ENCODE assay signal across 9 mouse cellular contexts in genomic region chr5:137107024-137107423, GRCm38 (mm10). TPM values are rescaled to one million over a fixed set of nuclear protein-coding genes. Genes with fewer than 3 reads are reported as not detected.
A peak's percentile ranks its signal among the peaks of the same experiment; 100 is the strongest.
DNase-seq lines count a peak whose midpoint lies in the region; ATAC-seq and TF ChIP-seq lines count a peak whose summit lies in the region.
"Had no signal": no experiment of that assay in that cellular context is flagged by ENCODE, and none has a peak within 500 bp of the region (broad histone marks: within the 10 kb centered on the region; RNA-seq: fewer than 3 reads in every experiment).

No protein-coding gene starts in this region.

- WGBS in forebrain, embryonic 12.5 days: 7% methylated on average over 6 of the region's 6 CpGs
- WGBS in heart, embryonic 15.5 days: 4% methylated on average over 6 of the region's 6 CpGs
- 6% methylated on average over 6 of the region's 6 CpGs for WGBS in lung, embryonic 16.5 days

- DNase-seq in ES-CJ7 (ENCODE audit: low read depth, low spot score): peak; percentile 90
- peak; percentile 86 for DNase-seq in c-Kit-negative CD71-positive TER-119-positive erythroid progenitor cells, embryonic 14.5 days (ENCODE audit: low read depth, low spot score)
- DNase-seq in layer of hippocampus, adult 2 months (ENCODE audit: low spot score in 2 of 2): peak; percentile 68 to 88
- peak; percentile 88 for DNase-seq in retina, postnatal 1 day
- DNase-seq in urinary bladder, adult 18-20 months (ENCODE audit: low spot score in 2 of 2): peak; percentile 60 to 67

- H3K36me3 ChIP-seq in forebrain, embryonic 12.5 days (replicated peaks): no peaks in the 10 kb centered on the region
- peaks cover 9% of the 10 kb centered on the region; the same call in 1 of the 2 replicates for H3K36me3 ChIP-seq in heart, embryonic 15.5 days
- peaks cover 8% of the 10 kb centered on the region; the same call in 1 of the 2 replicates for H3K36me3 ChIP-seq in lung, embryonic 16.5 days (ENCODE audit: control insufficient read depth, insufficient read depth, low read length)
- H3K36me3 ChIP-seq: lung, embryonic 15.5 days had no signal

- H3K9ac ChIP-seq in forebrain, embryonic 12.5 days: no peak overlapping the region
- no peak overlapping the region for H3K9ac ChIP-seq in heart, embryonic 15.5 days
- H3K9ac ChIP-seq in lung, embryonic 16.5 days (ENCODE audit: low read length): no peak overlapping the region
- H3K9ac ChIP-seq: lung, embryonic 15.5 days had no signal

- H3K4me3 ChIP-seq in forebrain, embryonic 12.5 days (replicated peaks): no peak overlapping the region
- no peak overlapping the region for H3K4me3 ChIP-seq in heart, embryonic 15.5 days
- H3K4me3 ChIP-seq in layer of hippocampus, adult 2 months: no peak overlapping the region
- no peak overlapping the region for H3K4me3 ChIP-seq in lung, embryonic 16.5 days (ENCODE audit: low read length)
- H3K4me3 ChIP-seq: lung, embryonic 15.5 days had no signal

- TF ChIP-seq CTCF in layer of hippocampus, adult 2 months (conservative IDR thresholded peaks at IDR 0.05): peak; percentile 95

- H3K9me3 ChIP-seq in forebrain, embryonic 12.5 days: no peaks in the 10 kb centered on the region
- no peaks in the 10 kb centered on the region for H3K9me3 ChIP-seq in heart, embryonic 15.5 days (replicated peaks)
- no peaks in the 10 kb centered on the region for H3K9me3 ChIP-seq in lung, embryonic 16.5 days (ENCODE audit: control insufficient read depth, low read length)
- H3K9me3 ChIP-seq: lung, embryonic 15.5 days had no signal

- H3K27ac ChIP-seq in forebrain, embryonic 12.5 days: no peak overlapping the region
- no peak overlapping the region for H3K27ac ChIP-seq in heart, embryonic 15.5 days
- no peak overlapping the region for H3K27ac ChIP-seq in layer of hippocampus, adult 2 months
- H3K27ac ChIP-seq in lung, embryonic 16.5 days (ENCODE audit: low read length): no peak overlapping the region
- H3K27ac ChIP-seq: lung, embryonic 15.5 days had no signal

- no peak overlapping the region for H3K4me2 ChIP-seq in forebrain, embryonic 12.5 days
- H3K4me2 ChIP-seq in heart, embryonic 15.5 days: peak overlapping the region; percentile 15; the same call in 1 of the 2 replicates
- no peak overlapping the region for H3K4me2 ChIP-seq in lung, embryonic 16.5 days (ENCODE audit: low read depth, low read length)
- H3K4me2 ChIP-seq: lung, embryonic 15.5 days had no signal

- peak; percentile 46; the same call in 1 of the 2 replicates for ATAC-seq in forebrain, embryonic 12.5 days (ENCODE audit: low FRiP score)
- ATAC-seq in heart, embryonic 15.5 days (replicated peaks; ENCODE audit: insufficient number of reproducible peaks, insufficient read depth, low FRiP score, low read depth): no peak
- peak; percentile 69; the same call in 1 of the 2 replicates for ATAC-seq in lung, embryonic 16.5 days (ENCODE audit: low read depth)

- peaks cover 9% of the 10 kb centered on the region; the same call in 1 of the 2 replicates for H3K4me1 ChIP-seq in forebrain, embryonic 12.5 days
- H3K4me1 ChIP-seq in heart, embryonic 15.5 days (replicated peaks): peaks cover 15% of the 10 kb centered on the region
- peaks cover 10% of the 10 kb centered on the region; the same call in 1 of the 2 replicates for H3K4me1 ChIP-seq in lung, embryonic 16.5 days (replicated peaks; ENCODE audit: control insufficient read depth, insufficient read depth, low read length)

- no peaks in the 10 kb centered on the region for H3K27me3 ChIP-seq in forebrain, embryonic 12.5 days
- H3K27me3 ChIP-seq in heart, embryonic 15.5 days: no peaks in the 10 kb centered on the region
- H3K27me3 ChIP-seq in lung, embryonic 16.5 days (ENCODE audit: control insufficient read depth, insufficient read depth, low read depth, low read length): no peaks in the 10 kb centered on the region
- H3K27me3 ChIP-seq: lung, embryonic 15.5 days had no signal

RNA-seq across cellular contexts. Expression of gene Trim56, which starts 9.0 kb away (rescaled TPM):
- polyA plus RNA-seq in forebrain, embryonic 12.5 days (2016; fragmentation: Nextera tagmentation; extraction: Ambion mirVana): 5.6 and 6.8 TPM in 2 replicates
- polyA plus RNA-seq in heart, embryonic 15.5 days (2015; fragmentation: Nextera tagmentation; extraction: Ambion mirVana): 6.5 and 9.4 TPM in 2 replicates
- total RNA-seq in layer of hippocampus, adult 2 months (2021): 1 to 10 TPM; 5.5 to 5.8 TPM
- polyA plus RNA-seq in lung, embryonic 16.5 days (2015; fragmentation: Nextera tagmentation; extraction: Ambion mirVana): 12.2 and 13.5 TPM in 2 replicates

RNA-seq across cellular contexts. Expression of gene Serpine1, which starts 35.0 kb away (rescaled TPM):
- 0.11 and 0.35 TPM in 2 replicates for polyA plus RNA-seq in forebrain, embryonic 12.5 days (2016; fragmentation: Nextera tagmentation; extraction: Ambion mirVana)
- 1.3 and 1.4 TPM in 2 replicates for polyA plus RNA-seq in heart, embryonic 15.5 days (2015; fragmentation: Nextera tagmentation; extraction: Ambion mirVana)
- total RNA-seq in layer of hippocampus, adult 2 months (2021): under 1 TPM; 0.38 to 0.52 TPM
- polyA plus RNA-seq in lung, embryonic 16.5 days (2015; fragmentation: Nextera tagmentation; extraction: Ambion mirVana): 0.93 and 1.1 TPM in 2 replicates

RNA-seq across cellular contexts. Expression of gene Muc3, which starts 42.1 kb away (rescaled TPM):
- not detected in 2 replicates for polyA plus RNA-seq in forebrain, embryonic 12.5 days (2016; fragmentation: Nextera tagmentation; extraction: Ambion mirVana)
- not detected in 2 replicates for polyA plus RNA-seq in heart, embryonic 15.5 days (2015; fragmentation: Nextera tagmentation; extraction: Ambion mirVana)
- not detected for total RNA-seq in layer of hippocampus, adult 2 months (2021)
- polyA plus RNA-seq in lung, embryonic 16.5 days (2015; fragmentation: Nextera tagmentation; extraction: Ambion mirVana): 0.70 TPM in 1 of 2 replicates, not detected in the other
- polyA plus RNA-seq: lung, embryonic 15.5 days had no signal
